Mouse (Mus musculus) forebrain, embryonic 11.5 days (tissue): ENCODE data around the gene Tceal7. TPM values are rescaled to one million over a fixed set of nuclear protein-coding genes. Genes with fewer than 3 reads are reported as not detected.
"Not testable (repeated sequence)": the region's sequence is repeated elsewhere in the genome, so short reads cannot be mapped to it uniquely, and the experiment has no call there.

ENCODE experiments used
- ATAC-seq: fragments of 200-750 bp; cut with Nextera tagmentation; replicated peaks from 2 replicates; pipeline ENCODE4 v1.8.0; 2017; ENCODE audit warnings: moderate TSS enrichment; ENCODE audit not compliant: low FRiP score
- DNase-seq: peaks from one replicate; pipeline ENCODE4 v3.0.0-alpha.2; 2017; ENCODE audit warnings: low spot score
- H3K27ac ChIP-seq: fragments of 300-500 bp; sonication (generic); 2 replicates; pipeline ENCODE4 v1.5.1; 2014; ENCODE audit warnings: low read depth, low read length
- H3K27me3 ChIP-seq: fragments of 300-500 bp; sonication (generic); 2 replicates; pipeline ENCODE4 v1.6.1; 2014; ENCODE audit warnings: mild to moderate bottlenecking, low read length, mixed read lengths; ENCODE audit not compliant: control insufficient read depth, insufficient read depth
- H3K36me3 ChIP-seq: fragments of 300-500 bp; sonication (generic); 2 replicates; pipeline ENCODE4 v1.6.1; 2014; ENCODE audit warnings: mild to moderate bottlenecking, low read length, moderate library complexity, mixed read lengths; ENCODE audit not compliant: control insufficient read depth, insufficient read depth
- H3K4me1 ChIP-seq: fragments of 300-500 bp; sonication (generic); replicated peaks from 2 replicates; pipeline ENCODE4 v1.6.1; 2014; ENCODE audit warnings: low read length, mixed read lengths; ENCODE audit not compliant: control insufficient read depth, insufficient read depth
- H3K4me2 ChIP-seq: fragments of 300-500 bp; sonication (generic); 2 replicates; pipeline ENCODE4 v1.6.1; 2014; ENCODE audit warnings: low read depth, mild to moderate bottlenecking, low read length, moderate library complexity, mixed read lengths; ENCODE audit not compliant: severe bottlenecking
- H3K4me3 ChIP-seq: fragments of 300-500 bp; sonication (generic); 2 replicates; pipeline ENCODE4 v1.5.1; 2014; ENCODE audit warnings: low read depth, low read length
- H3K9ac ChIP-seq: fragments of 300-500 bp; sonication (generic); 2 replicates; pipeline ENCODE4 v1.6.1; 2014; ENCODE audit warnings: low read length
- H3K9me3 ChIP-seq: fragments of 300-500 bp; sonication (generic); 2 replicates; pipeline ENCODE4 v1.6.1; 2016; ENCODE audit warnings: low read length, mixed read lengths; ENCODE audit not compliant: control insufficient read depth
- WGBS: fragments of 180-500 bp; shearing (Covaris S2); extraction: QIAGEN DNeasy Blood & Tissue Kit; methylation state at CpG from one replicate; pipeline ENCODE4 v1.1.7; 2014; 5-methylcytosine and 5-hydroxymethylcytosine counted together
- polyA plus RNA-seq: library from polyadenylated mRNA; unstranded; fragments of >200 nt; fragmentation: Nextera tagmentation; extraction: Ambion mirVana; gene quantifications from 2 replicates; pipeline ENCODE4 v1.2.1, GENCODE M21; 2014

Gene Tceal7
- polyA plus RNA-seq: 1.1 and 1.2 TPM in 2 replicates

- H3K36me3 ChIP-seq, DNase-seq, H3K27me3 ChIP-seq, H3K4me1 ChIP-seq, H3K9me3 ChIP-seq, H3K27ac ChIP-seq: not testable (repeated sequence)
- peak within 1 kb of the TSS; percentile 30 for H3K4me3 ChIP-seq
- peak within 1 kb of the TSS; percentile 40 for H3K4me2 ChIP-seq
- ATAC-seq: peak; percentile 95
- 19% methylated on average over 13 of the region's 67 CpGs for WGBS
- peak within 1 kb of the TSS; percentile 27; the same call in 1 of the 2 replicates for H3K9ac ChIP-seq
Observed at GRCm38 (mm10) chrX:136214729-136215677, at the start of gene Tceal7, which contains the start of gene Bex1. Tceal7 (plus strand) TSS chrX:136214779. Bex1 (minus strand) TSS chrX:136215513.

- ATAC-seq (no peak), DNase-seq (no peak)
- no peaks in the 10 kb centered on the region for H3K36me3 ChIP-seq
- H3K4me3 ChIP-seq: peak overlapping the region; percentile 49
- no peak overlapping the region for H3K27ac ChIP-seq
- no peaks in the 10 kb centered on the region for H3K9me3 ChIP-seq
- peak overlapping the region; percentile 48 for H3K4me2 ChIP-seq
- H3K27me3 ChIP-seq: no peaks in the 10 kb centered on the region
- H3K9ac ChIP-seq: no peak overlapping the region
- 69% methylated on average over 10 of the region's 10 CpGs for WGBS
- H3K4me1 ChIP-seq: no peaks in the 10 kb centered on the region
Observed at GRCm38 (mm10) chrX:136170625-136171024, 44.0 kb upstream of the Tceal7 start.

- Histone ChIP-seq H3K9me3 (no peaks in the 10 kb centered on the region), H3K27ac (peak overlapping the region; percentile 59; the same call in 1 of the 2 replicates), H3K4me2 (peak overlapping the region; percentile 48), H3K27me3 (no peaks in the 10 kb centered on the region), H3K36me3 (no peaks in the 10 kb centered on the region), H3K4me1 (no peaks in the 10 kb centered on the region), H3K4me3 (peak overlapping the region; percentile 49), H3K9ac (peak overlapping the region; percentile 67)
- WGBS: 15% methylated on average over 24 of the region's 24 CpGs
- DNase-seq (peak; percentile 78), ATAC-seq (peak; percentile 75)
Observed at GRCm38 (mm10) chrX:136171189-136172117, 43.1 kb upstream of the Tceal7 start.

- H3K27ac ChIP-seq: peak within 1 kb of the TSS; percentile 59; the same call in 1 of the 2 replicates
- H3K27me3 ChIP-seq: no peaks in the 10 kb centered on the region
- H3K9me3 ChIP-seq: no peaks in the 10 kb centered on the region
- peak; percentile 81 for DNase-seq
- H3K9ac ChIP-seq: peak within 1 kb of the TSS; percentile 67
- no peaks in the 10 kb centered on the region for H3K36me3 ChIP-seq
- no peaks in the 10 kb centered on the region for H3K4me1 ChIP-seq
- peak within 1 kb of the TSS; percentile 49 for H3K4me3 ChIP-seq
- peak; percentile 96 for ATAC-seq
- 20% methylated on average over 10 of the region's 10 CpGs for WGBS
- H3K4me2 ChIP-seq: peak within 1 kb of the TSS; percentile 48
Observed at GRCm38 (mm10) chrX:136172118-136172551, 42.4 kb upstream of the Tceal7 start, which contains the start of gene Tceal8. Tceal8 (minus strand) TSS chrX:136172342.

GRCm38 (mm10) chrX:136172786-136173185 is 41.8 kb upstream of the Tceal7 start:
- DNase-seq: no peak
- peak overlapping the region; percentile 48 for H3K4me2 ChIP-seq
- H3K36me3 ChIP-seq: no peaks in the 10 kb centered on the region
- H3K27me3 ChIP-seq: no peaks in the 10 kb centered on the region
- no peaks in the 10 kb centered on the region for H3K9me3 ChIP-seq
- peak overlapping the region; percentile 49 for H3K4me3 ChIP-seq
- no peak for ATAC-seq
- 13% methylated on average over 10 of the region's 10 CpGs for WGBS
- H3K27ac ChIP-seq: no peak overlapping the region
- no peaks in the 10 kb centered on the region for H3K4me1 ChIP-seq
- peak overlapping the region; percentile 1; the same call in 1 of the 2 replicates for H3K9ac ChIP-seq

GRCm38 (mm10) chrX:136180897-136181553 is 33.6 kb upstream of the Tceal7 start:
- H3K4me3 ChIP-seq: no peak overlapping the region
- no peak overlapping the region for H3K9ac ChIP-seq
- ATAC-seq: peak; percentile 61; the same call in 1 of the 2 replicates
- H3K27me3 ChIP-seq: peaks cover 2% of the 10 kb centered on the region; the same call in 1 of the 2 replicates
- no peak overlapping the region for H3K4me2 ChIP-seq
- no peaks in the 10 kb centered on the region for H3K4me1 ChIP-seq
- H3K27ac ChIP-seq: no peak overlapping the region
- no peaks in the 10 kb centered on the region for H3K36me3 ChIP-seq
- 28% methylated on average over 11 of the region's 11 CpGs for WGBS
- no peaks in the 10 kb centered on the region for H3K9me3 ChIP-seq
- DNase-seq: no peak

- no peak for ATAC-seq
- H3K4me2 ChIP-seq: no peak overlapping the region
- no peaks in the 10 kb centered on the region for H3K9me3 ChIP-seq
- WGBS: 91% methylated on average over 1 of the region's 1 CpGs
- H3K27me3 ChIP-seq: peaks cover 2% of the 10 kb centered on the region; the same call in 1 of the 2 replicates
- H3K4me3 ChIP-seq: no peak overlapping the region
- no peak overlapping the region for H3K27ac ChIP-seq
- H3K36me3 ChIP-seq: no peaks in the 10 kb centered on the region
- no peaks in the 10 kb centered on the region for H3K4me1 ChIP-seq
- DNase-seq: no peak
- no peak overlapping the region for H3K9ac ChIP-seq
Observed at GRCm38 (mm10) chrX:136183107-136183506, 31.5 kb upstream of the Tceal7 start.
